Mouse (Mus musculus): Measurements from ENCODE around the gene Trp53inp2.

DNA sequence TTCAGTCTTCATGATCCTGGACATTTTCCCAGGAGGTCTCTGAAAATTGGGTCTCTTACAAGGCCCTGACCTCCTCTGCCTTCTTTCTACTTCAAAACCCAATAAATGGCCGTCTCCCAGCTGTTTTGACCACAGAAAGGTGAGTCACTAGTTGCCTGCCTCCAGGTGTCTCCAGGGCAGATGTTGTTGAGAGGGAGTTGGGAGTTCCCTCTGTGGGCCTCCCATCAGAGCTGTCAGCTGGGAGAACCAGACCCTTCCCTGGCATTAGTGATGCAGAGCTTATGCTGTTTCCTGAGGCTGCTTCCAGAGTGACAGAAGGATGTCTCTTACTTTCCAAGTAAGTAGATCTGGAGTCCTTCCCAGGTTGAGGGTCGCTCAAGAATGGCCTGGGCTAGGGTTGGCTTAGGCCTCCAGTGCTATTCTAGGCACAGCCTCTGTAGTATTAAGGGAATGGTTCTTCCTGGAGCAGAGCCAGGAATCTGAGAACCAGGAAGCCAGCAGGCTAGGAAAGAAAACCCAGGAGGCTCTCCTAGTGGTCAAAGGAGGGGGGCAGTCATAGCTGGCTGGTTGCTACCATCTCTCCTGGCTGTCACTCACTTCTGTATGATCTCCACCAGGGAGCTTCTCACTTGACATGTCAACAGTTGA is 2.1 kb downstream of the Trp53inp2 start:
- TF ChIP-seq GATA1 (IDR thresholded peaks at IDR 0.05; ENCODE audit: low read length): no peak
- TF ChIP-seq TAL1 (IDR thresholded peaks at IDR 0.05; ENCODE audit: low read length): no peak
